Mouse (Mus musculus) B cell, adult 2 months (primary cell): ENCODE results near the gene Mup10.
"Not testable (repeated sequence)": the region's sequence is repeated elsewhere in the genome, so short reads cannot be mapped to it uniquely, and the experiment has no call there.

Source experiments
- DNase-seq, 2 experiments: peaks; one replicate each; pipeline ENCODE4 v3.0.0; 2022

The Mup10 gene

GRCm38 (mm10) chr4:60582099-60582498 is at the start of gene Mup10:
TSS of gene Mup10 (minus strand) at chr4:60582199.
- not testable (repeated sequence) for DNase-seq
